Mouse (Mus musculus): ENCODE data around the gene Dclk1.

Gene Dclk1

DNA sequence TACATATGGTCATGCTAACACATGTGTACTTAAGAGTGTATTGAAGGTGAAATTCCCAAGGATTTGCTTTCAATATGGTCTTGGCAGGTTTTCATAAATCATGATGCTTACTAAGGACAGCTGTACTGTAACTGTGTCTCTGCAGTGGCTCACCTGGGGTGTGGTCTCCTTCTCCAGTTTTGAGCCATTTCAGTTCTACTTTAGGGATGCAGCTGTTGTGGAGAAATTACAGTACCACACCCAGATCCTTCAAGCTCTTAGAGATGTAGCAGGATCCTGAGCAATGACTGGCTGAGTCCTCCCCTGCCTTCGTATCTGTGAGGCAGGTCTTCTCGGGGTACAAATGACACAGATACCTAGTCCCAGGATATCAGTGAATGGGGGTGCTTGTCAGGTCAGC, 8.5 kb downstream of the Dclk1 start:
- DNase-seq (ENCODE audit: extremely low read depth, low read depth, low spot score): no peak

DNA sequence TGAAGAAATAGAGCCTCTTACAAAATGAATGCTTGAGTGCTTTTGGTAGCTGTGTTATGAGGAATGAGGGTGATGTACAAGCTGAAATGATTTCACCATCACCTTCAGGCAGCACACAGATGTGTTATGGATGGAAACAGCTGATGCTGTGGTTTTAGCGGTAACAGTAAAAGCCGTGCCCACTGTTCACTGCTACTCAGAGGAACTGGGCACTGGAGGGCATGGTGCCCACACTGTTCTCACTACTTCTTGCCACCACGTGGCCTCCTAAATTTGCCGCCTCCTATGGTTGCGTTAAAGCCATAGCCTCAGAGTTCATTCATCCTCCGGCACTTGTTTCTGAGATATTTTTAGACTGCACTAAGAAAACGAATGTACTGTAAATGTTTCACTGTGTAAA, 18.0 kb downstream of the Dclk1 start:
- no peak for DNase-seq (ENCODE audit: extremely low read depth, low read depth, low spot score)

- DNase-seq (ENCODE audit: extremely low read depth, low read depth, low spot score): no peak
Measured at GRCm38 (mm10) chr3:55266091-55266490, 23.9 kb downstream of the Dclk1 start.

DNA sequence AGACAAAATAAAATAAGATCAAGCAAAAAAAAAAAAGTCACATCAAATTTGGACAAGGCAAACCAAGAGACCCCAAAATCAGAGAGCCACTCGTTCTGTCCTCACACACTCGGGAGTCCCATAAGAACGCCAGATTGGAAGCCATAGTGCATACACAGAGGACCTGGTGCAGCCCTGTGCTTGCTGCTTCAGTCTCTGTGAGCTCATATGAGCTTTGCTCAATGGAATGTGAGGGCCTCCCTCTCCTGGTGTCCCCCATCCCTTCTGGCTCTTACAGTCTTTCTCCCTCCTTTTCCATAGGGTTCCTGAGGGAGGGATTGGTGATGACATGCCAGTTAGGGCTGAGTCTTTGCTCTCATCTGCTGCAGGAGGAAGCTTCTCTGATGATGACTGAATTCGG, 27.6 kb downstream of the Dclk1 start:
- DNase-seq (ENCODE audit: extremely low read depth, low read depth, low spot score): no peak

DNA sequence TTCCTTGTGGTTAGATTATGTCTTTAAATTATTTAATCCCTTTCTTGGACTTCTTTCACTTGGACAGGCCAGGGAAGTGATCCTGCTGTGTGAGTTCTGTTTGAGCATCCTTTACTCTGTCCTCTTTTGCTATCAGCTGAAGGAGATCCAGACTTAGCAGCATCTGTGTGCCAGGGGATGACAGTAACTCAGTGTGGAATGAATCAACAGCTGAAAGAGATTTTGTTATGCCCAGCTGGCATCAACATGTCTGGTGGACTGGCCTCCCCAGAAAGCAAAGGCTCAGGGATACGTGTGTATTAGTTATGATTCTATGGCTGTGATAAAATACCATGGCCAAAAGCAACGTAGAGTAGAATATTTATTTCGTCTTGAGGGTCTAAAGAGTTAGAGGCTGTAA, 28.2 kb downstream of the Dclk1 start:
- DNase-seq (ENCODE audit: extremely low read depth, low read depth, low spot score): no peak

DNA sequence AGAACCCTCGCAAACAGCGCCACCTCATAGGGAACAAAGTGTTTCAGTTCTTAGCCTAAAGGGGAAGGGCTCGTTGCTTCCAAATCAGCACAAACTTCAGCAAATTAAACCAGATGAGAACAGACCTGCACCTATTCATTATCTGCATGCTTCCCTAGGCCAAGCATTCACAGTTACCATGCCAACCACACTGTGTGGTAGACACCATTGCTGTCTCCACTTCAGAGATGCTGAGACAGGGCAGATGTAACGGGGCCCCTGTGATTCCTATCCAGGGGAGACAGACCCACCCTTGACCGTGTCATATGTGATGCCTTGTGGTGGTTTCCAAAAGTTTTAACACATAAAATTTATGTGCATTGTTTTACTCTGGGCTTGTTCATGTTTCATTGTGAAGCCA, 28.8 kb downstream of the Dclk1 start:
- no peak for DNase-seq (ENCODE audit: extremely low read depth, low read depth, low spot score)

DNA sequence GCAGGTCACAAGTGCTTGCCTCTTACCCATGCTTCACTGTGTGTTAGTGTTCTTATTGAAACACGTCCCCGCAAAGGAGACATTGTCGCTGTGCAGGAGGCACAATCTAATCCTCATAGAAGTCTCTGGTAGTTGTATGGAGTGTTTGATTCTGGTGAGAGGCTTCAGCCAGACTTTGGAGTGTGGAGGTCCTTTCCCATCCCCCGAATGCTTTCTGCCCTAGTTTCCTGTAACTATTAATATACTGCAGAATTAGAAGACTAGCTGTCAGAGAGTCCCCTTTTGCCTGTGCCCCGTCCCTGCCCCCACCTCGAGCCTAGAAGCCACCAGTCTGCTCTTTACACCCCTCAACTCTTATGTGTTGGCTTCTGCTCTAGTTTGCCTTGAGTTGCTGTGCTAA, 30.4 kb downstream of the Dclk1 start:
- no peak for DNase-seq (ENCODE audit: extremely low read depth, low read depth, low spot score)

GRCm38 (mm10) chr3:55276446-55276845, 34.3 kb downstream of the Dclk1 start:
- no peak for DNase-seq (ENCODE audit: extremely low read depth, low read depth, low spot score)

- DNase-seq (ENCODE audit: extremely low read depth, low read depth, low spot score): no peak
Measured at GRCm38 (mm10) chr3:55276851-55277250, 34.7 kb downstream of the Dclk1 start.

DNA sequence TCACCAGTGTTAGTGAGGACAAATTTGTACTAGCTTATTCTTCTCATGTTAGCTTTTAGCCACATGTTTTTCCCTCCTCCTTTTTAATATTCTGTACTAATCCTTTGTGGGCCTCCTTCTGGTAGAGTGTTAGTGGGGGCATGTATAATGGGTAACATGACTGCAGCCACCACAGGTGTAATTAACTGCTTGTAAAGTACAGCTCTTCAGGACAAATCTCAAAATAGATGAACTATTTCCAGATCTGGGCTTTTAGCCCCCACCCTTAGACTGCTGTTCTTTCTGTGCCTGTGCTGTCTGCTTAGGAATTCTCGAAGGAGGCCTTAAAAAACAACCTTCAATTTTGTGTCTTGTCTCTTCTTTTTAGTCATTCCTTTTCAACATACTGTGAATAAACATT, 35.7 kb downstream of the Dclk1 start:
- no peak for DNase-seq (ENCODE audit: extremely low read depth, low read depth, low spot score)

GRCm38 (mm10) chr3:55279923-55280322, 37.8 kb downstream of the Dclk1 start:
- no peak for DNase-seq (ENCODE audit: extremely low read depth, low read depth, low spot score)

DNA sequence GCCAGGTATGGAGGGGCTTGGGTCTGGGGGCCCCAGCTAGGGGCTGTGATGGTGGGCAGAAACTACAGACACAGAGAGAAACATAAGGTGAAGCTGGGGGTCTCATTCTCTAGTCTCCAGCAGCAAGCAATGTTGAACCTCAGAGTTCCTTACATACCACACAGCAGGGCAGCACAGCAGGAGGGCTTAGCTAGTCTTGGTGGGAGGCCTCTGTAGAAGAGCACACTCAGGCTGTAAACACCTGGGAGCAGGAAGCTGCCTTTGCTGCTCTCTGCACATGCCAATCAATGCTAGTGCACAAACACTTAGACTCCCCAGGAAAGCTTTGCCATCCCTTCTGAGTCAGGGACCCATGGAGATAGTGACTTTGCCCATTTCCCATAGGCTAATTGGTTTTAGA, 38.3 kb downstream of the Dclk1 start:
- DNase-seq (ENCODE audit: extremely low read depth, low read depth, low spot score): no peak

DNA sequence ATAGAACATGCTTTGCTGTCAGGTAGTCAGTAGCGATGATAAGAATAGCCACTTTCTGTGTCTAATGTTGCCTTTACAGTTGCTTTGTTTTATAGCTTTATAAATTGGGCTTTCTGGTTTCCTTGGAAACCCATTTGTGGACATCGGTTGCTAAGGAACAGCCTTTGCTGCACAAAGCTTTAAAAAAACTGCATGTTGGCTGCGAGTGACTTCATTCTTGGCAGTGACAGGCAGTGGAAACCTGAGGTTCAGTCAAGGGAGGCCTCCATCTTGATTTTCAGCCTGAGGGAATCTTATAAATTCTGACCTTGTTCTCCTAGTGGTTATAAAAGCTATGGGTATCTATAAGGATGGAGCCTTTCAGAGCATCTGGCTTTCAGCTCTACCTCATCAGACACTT, 42.1 kb downstream of the Dclk1 start:
- no peak for DNase-seq (ENCODE audit: extremely low read depth, low read depth, low spot score)

DNA sequence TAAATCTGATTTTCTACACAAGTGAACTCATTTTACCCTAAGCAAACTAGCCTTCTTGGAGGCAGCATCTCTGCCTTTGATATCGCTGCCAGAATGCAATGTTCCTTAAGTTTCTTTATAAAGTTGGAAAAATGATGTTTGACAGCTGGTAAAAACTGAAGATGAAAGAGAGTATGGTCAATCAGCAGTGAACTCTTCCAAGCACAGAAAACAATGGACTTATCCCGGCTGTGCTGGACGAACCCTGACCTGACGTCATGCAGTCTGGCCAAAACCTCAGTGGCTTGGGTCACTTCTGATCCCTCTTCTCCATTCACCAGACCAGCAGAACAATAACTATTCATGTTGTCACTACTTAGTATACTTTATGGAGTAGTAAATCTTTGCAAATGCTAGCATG, 46.6 kb downstream of the Dclk1 start:
- no peak for DNase-seq (ENCODE audit: extremely low read depth, low read depth, low spot score)

GRCm38 (mm10) chr3:55291964-55292363, 49.8 kb downstream of the Dclk1 start:
- no peak for DNase-seq (ENCODE audit: extremely low read depth, low read depth, low spot score)

GRCm38 (mm10) chr3:55292783-55293430, 50.7 kb downstream of the Dclk1 start:
- no peak for DNase-seq (ENCODE audit: extremely low read depth, low read depth, low spot score)

GRCm38 (mm10) chr3:55305653-55306052, 63.5 kb downstream of the Dclk1 start:
- DNase-seq (ENCODE audit: extremely low read depth, low read depth, low spot score): no peak

DNA sequence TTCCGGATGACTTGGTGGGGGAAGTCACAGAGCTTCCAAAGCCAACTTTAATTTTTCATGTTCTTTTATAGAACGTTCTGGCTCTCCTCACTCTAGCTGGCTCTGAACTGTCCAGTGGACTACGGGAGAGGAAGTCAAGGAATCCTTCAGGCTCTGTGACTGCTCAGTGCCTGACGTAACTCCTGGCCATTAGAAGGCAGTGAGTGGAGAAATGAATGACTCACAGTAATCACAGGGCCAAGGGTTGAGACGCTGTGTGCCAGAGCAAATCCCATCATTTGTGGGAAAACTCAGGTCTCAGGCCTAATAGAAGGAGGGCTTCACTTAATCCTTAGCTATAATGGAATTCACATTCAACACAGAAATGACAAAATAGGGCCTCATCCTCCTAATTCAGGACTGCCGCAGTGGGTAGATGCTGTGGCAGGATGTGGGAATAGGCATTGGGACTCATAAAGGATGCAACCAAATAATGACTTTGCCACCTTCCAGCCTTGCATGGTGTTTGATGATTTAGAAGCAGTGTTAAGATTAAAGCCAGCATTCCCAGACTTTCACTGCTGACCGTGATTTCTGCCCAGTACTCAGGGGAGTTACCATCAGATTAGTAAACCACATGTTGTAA, 65.5 kb downstream of the Dclk1 start:
- DNase-seq (ENCODE audit: extremely low read depth, low read depth, low spot score): peak; percentile 3

- no peak for DNase-seq (ENCODE audit: extremely low read depth, low read depth, low spot score)
Measured at GRCm38 (mm10) chr3:55309961-55310360, 67.8 kb downstream of the Dclk1 start.

DNA sequence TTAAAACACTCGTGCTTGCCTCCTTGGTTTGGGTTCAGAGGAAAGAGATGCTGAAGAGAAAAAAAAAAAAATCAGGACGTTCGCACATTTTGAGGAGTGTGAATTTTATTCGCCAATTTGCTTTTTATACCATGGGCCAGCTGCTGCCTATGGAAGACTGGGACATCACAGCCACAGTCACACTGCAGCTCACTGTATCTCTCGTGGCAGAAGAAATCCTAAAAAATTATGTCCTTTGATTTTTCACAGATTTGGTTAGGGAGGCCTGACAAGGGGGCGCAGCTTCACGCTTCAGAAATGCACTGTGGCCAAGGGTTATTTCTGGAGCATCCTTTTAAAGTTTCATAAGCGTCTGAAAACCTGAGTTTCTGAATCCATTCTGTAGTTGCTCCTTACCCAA, 73.7 kb downstream of the Dclk1 start:
- no peak for DNase-seq (ENCODE audit: extremely low read depth, low read depth, low spot score)

GRCm38 (mm10) chr3:55318021-55318420, 75.9 kb downstream of the Dclk1 start:
- no peak for DNase-seq (ENCODE audit: extremely low read depth, low read depth, low spot score)

GRCm38 (mm10) chr3:55320572-55320971, 78.4 kb downstream of the Dclk1 start:
- DNase-seq (ENCODE audit: extremely low read depth, low read depth, low spot score): no peak

- no peak for DNase-seq (ENCODE audit: extremely low read depth, low read depth, low spot score)
Measured at GRCm38 (mm10) chr3:55324029-55324428, 81.9 kb downstream of the Dclk1 start.
